15 mouse cellular contexts compared by ENCODE assay signal in genomic region chr13:23695514-23695913, GRCm38 (mm10). TPM values are rescaled to one million over a fixed set of nuclear protein-coding genes. Genes with fewer than 3 reads are reported as not detected.
DNase-seq lines count a peak whose midpoint lies in the region; ATAC-seq and TF ChIP-seq lines count a peak whose summit lies in the region.
"Had no signal": no experiment of that assay in that cellular context is flagged by ENCODE, and none has a peak within 500 bp of the region (broad histone marks: within the 10 kb centered on the region; RNA-seq: fewer than 3 reads in every experiment).

Gene Hist1h1t (plus strand): TSS chr13:23695814.

- H3K4me3 ChIP-seq in kidney, postnatal 0 days (replicated peaks; ENCODE audit: low read depth, low read length), result no peak within 1 kb of the TSS
- H3K4me3 ChIP-seq in E14TG2a.4 (replicated peaks; ENCODE audit: low read length), result peak within 1 kb of the TSS; percentile 45; the same call in 1 of the 2 replicates
- 0 out of 2 replicates have a peak within 1 kb of the TSS, but pooled peaks have one; percentile 1 for H3K4me3 ChIP-seq in limb, embryonic 12.5 days (replicated peaks)

- peak within 1 kb of the TSS; percentile 19; the same call in 1 of the 2 replicates for H3K27ac ChIP-seq in kidney, postnatal 0 days
- H3K27ac ChIP-seq in limb, embryonic 12.5 days, result peak within 1 kb of the TSS; percentile 82
- H3K27ac ChIP-seq: hindbrain, embryonic 14.5 days had no signal

- no peak for ATAC-seq in kidney, postnatal 0 days (replicated peaks; ENCODE audit: low FRiP score, low read depth)
- no peak for ATAC-seq in limb, embryonic 12.5 days (ENCODE audit: insufficient number of reproducible peaks, insufficient read depth, low FRiP score, low TSS enrichment, low read depth)
- ATAC-seq in erythroid progenitor cell, adult 5-6 weeks (replicated peaks; ENCODE audit: low FRiP score, poor library complexity, severe bottlenecking), result no peak
- ATAC-seq: forebrain, embryonic 14.5 days had no signal

- no peaks in the 10 kb centered on the region for H3K9me3 ChIP-seq in kidney, postnatal 0 days (replicated peaks; ENCODE audit: low read length)
- H3K9me3 ChIP-seq in E14TG2a.4 (ENCODE audit: low read length), result peaks cover 5% of the 10 kb centered on the region
- H3K9me3 ChIP-seq in limb, embryonic 12.5 days, result no peaks in the 10 kb centered on the region

- WGBS in kidney, postnatal 0 days, result 57% methylated on average over 13 of the region's 13 CpGs
- WGBS in limb, embryonic 12.5 days, result 58% methylated on average over 9 of the region's 13 CpGs

- H3K9ac ChIP-seq in kidney, postnatal 0 days (ENCODE audit: low read depth, low read length), result no peak within 1 kb of the TSS
- no peak within 1 kb of the TSS for H3K9ac ChIP-seq in limb, embryonic 12.5 days (replicated peaks)
- H3K9ac ChIP-seq: hindbrain, embryonic 14.5 days had no signal

- no peaks in the 10 kb centered on the region for H3K27me3 ChIP-seq in kidney, postnatal 0 days (ENCODE audit: insufficient read depth, low read length)
- H3K27me3 ChIP-seq in E14TG2a.4 (ENCODE audit: insufficient read depth, low read length), result peaks cover 6% of the 10 kb centered on the region; the same call in 1 of the 2 replicates
- no peaks in the 10 kb centered on the region for H3K27me3 ChIP-seq in limb, embryonic 12.5 days

- H3K4me2 ChIP-seq in kidney, postnatal 0 days (ENCODE audit: low read length), result no peak within 1 kb of the TSS
- peak within 1 kb of the TSS; percentile 33 for H3K4me2 ChIP-seq in limb, embryonic 12.5 days
- H3K4me2 ChIP-seq: hindbrain, embryonic 14.5 days had no signal

- no peak for TF ChIP-seq CTCF in kidney, postnatal 0 days (IDR thresholded peaks at IDR 0.05; ENCODE audit: low read depth)
- TF ChIP-seq CTCF in E14TG2a.4 (conservative IDR thresholded peaks at IDR 0.05; ENCODE audit: low read length), result no peak

- no peaks in the 10 kb centered on the region for H3K36me3 ChIP-seq in kidney, postnatal 0 days (ENCODE audit: insufficient read depth, low read length)
- no peaks in the 10 kb centered on the region; the same call in 1 of the 2 replicates for H3K36me3 ChIP-seq in E14TG2a.4 (ENCODE audit: insufficient read depth, low read length)
- H3K36me3 ChIP-seq in limb, embryonic 12.5 days, result no peaks in the 10 kb centered on the region

- DNase-seq in heart, adult 11 months, result peak; percentile 84
- DNase-seq in heart, adult 8-10 months (ENCODE audit: low spot score), result no peak
- no peak for DNase-seq in kidney, postnatal 0 days (ENCODE audit: low spot score)
- DNase-seq in kidney, adult 11 months, result no peak
- DNase-seq in left cerebral cortex, adult 18-20 months (ENCODE audit: low spot score in 2 of 2), result no peak
- DNase-seq: adrenal gland, adult 8-10 months; kidney, postnatal 25 days; midbrain, embryonic 14.5 days had no signal

- no peaks in the 10 kb centered on the region for H3K4me1 ChIP-seq in kidney, postnatal 0 days (replicated peaks; ENCODE audit: insufficient read depth, low read length)
- H3K4me1 ChIP-seq in E14TG2a.4 (replicated peaks; ENCODE audit: low read depth, low read length), result peaks cover 29% of the 10 kb centered on the region
- peaks cover 16% of the 10 kb centered on the region for H3K4me1 ChIP-seq in limb, embryonic 12.5 days (replicated peaks)

RNA-seq across cellular contexts. Expression of gene Hist1h1t, which starts in this region (rescaled TPM):
- under 1 TPM in 1 of 4 experiments, not detected in 3; 0.30 TPM for total RNA-seq in heart, adult 8-10 months (2022)
- not detected in 2 replicates for polyA plus RNA-seq in kidney, postnatal 0 days (2015; fragmentation: Nextera tagmentation; extraction: Ambion mirVana)
- polyA plus RNA-seq in limb, embryonic 12.5 days (2016; fragmentation: Nextera tagmentation; extraction: Ambion mirVana), result not detected in 2 replicates
- not detected for total RNA-seq in left cerebral cortex, adult 18-20 months (2021)
- 2.2 TPM in 1 of 2 replicates, not detected in the other for total RNA-seq in erythroid progenitor cell, adult 5-6 weeks (2015; ENCODE audit: low replicate concordance)
- total RNA-seq in erythroid progenitor cell, adult 5-6 weeks (2017; ENCODE audit: low replicate concordance), result 3.5 and 8.2 TPM in 2 replicates
- total RNA-seq: left cerebral cortex, postnatal 10 days had no signal
- polyA plus RNA-seq: forebrain, embryonic 14.5 days; hindbrain, embryonic 14.5 days; midbrain, embryonic 14.5 days; small intestine, adult 2 months had no signal
